Mouse (Mus musculus) stomach, postnatal 0 days (tissue): ENCODE measurements around the gene Iars2. TPM values are rescaled to one million over a fixed set of nuclear protein-coding genes. Genes with fewer than 3 reads are reported as not detected.
A peak's percentile ranks its signal among the peaks of the same experiment; 100 is the strongest.

ENCODE experiments used
- ATAC-seq: fragments of 200-750 bp; cut with Nextera tagmentation; 2 replicates; pipeline ENCODE4 v1.8.0; 2017; ENCODE audit not compliant: low FRiP score, low TSS enrichment
- DNase-seq: peaks from one replicate; pipeline ENCODE4 v3.0.0-alpha.2; 2016; ENCODE audit warnings: low spot score
- H3K27ac ChIP-seq: fragments of 300-500 bp; sonication (generic); replicated peaks from 2 replicates; pipeline ENCODE4 v1.5.1; 2014; ENCODE audit warnings: mild to moderate bottlenecking, control low read depth
- H3K27me3 ChIP-seq: fragments of 300-500 bp; sonication (generic); 2 replicates; pipeline ENCODE4 v1.6.1; 2014; ENCODE audit warnings: low read length; ENCODE audit not compliant: control insufficient read depth, insufficient read depth
- H3K36me3 ChIP-seq: fragments of 300-500 bp; sonication (generic); 2 replicates; pipeline ENCODE4 v1.6.1; 2014; ENCODE audit warnings: low read length, mixed read lengths; ENCODE audit not compliant: control insufficient read depth, insufficient read depth
- H3K4me1 ChIP-seq: fragments of 300-500 bp; sonication (generic); replicated peaks from 2 replicates; pipeline ENCODE4 v1.6.1; 2014; ENCODE audit warnings: antibody characterized with exemption; ENCODE audit not compliant: control insufficient read depth, insufficient read depth
- H3K4me2 ChIP-seq: fragments of 300-500 bp; sonication (generic); replicated peaks from 2 replicates; pipeline ENCODE4 v1.6.1; 2014; ENCODE audit warnings: low read depth, mild to moderate bottlenecking, control low read depth, moderate library complexity
- H3K4me3 ChIP-seq: fragments of 300-500 bp; sonication (generic); 2 replicates; pipeline ENCODE4 v1.5.1; 2014; ENCODE audit warnings: low read depth, low read length, control low read depth
- H3K9ac ChIP-seq: fragments of 300-500 bp; sonication (generic); 2 replicates; pipeline ENCODE4 v1.6.1; 2014; ENCODE audit warnings: mild to moderate bottlenecking, low read length, control low read depth, mixed read lengths
- H3K9me3 ChIP-seq: fragments of 300-500 bp; sonication (generic); 2 replicates; pipeline ENCODE4 v1.6.1; 2016; ENCODE audit warnings: low read length; ENCODE audit not compliant: control insufficient read depth
- CTCF ChIP-seq: IDR thresholded peaks from 2 replicates; pipeline ENCODE4 v1.5.1; 2016; ENCODE audit warnings: antibody characterized with exemption, low read depth, mild to moderate bottlenecking, moderate library complexity
- EP300 ChIP-seq: optimal IDR thresholded peaks from 2 replicates; pipeline ENCODE3; 2016; ENCODE audit warnings: antibody characterized with exemption
- WGBS: fragments of 180-500 bp; shearing (Covaris S2); extraction: QIAGEN DNeasy Blood & Tissue Kit; methylation state at CpG from one replicate; pipeline ENCODE4 v1.1.7; 2014; 5-methylcytosine and 5-hydroxymethylcytosine counted together
- microRNA counts: library from miRNA; unstranded; fragments of <30 nt; microRNA quantifications from one replicate; lab custom pipeline; 2015
- microRNA-seq: library from miRNA; unstranded; fragments of <30 nt; microRNA quantifications from one replicate; pipeline ENCODE4, GENCODE M21; 2016
- polyA plus RNA-seq: library from polyadenylated mRNA; unstranded; fragments of >200 nt; fragmentation: Nextera tagmentation; extraction: Ambion mirVana; gene quantifications from 2 replicates; pipeline ENCODE4 v1.2.1, GENCODE M21; 2015

The Iars2 gene
- polyA plus RNA-seq, 1 experiment from 2014 or later = 25.5 TPM

DNA sequence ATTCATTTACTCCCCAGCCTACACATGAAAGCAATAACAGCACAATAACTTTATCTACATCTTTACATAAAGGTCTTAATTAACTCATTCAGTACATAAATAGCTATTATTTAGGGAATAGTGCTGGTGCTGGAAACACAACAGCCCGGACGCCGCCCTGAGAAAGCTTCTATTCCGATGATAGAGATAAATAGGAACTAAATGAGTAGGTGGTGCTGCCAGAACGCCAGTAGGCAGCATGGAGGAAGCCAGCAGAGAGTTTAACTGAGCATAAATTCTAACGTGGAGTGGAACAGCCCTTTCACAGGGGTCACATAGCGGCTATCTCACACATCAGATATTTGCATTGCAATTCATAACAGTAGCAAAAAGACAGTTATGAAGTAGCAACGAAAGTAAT is 86.2 kb downstream of the Iars2 start:
- 85% methylated on average over 8 of the region's 8 CpGs for WGBS
- no peak for ATAC-seq
- TF ChIP-seq EP300 = no peak
- no peak for TF ChIP-seq CTCF
- Histone ChIP-seq H3K4me1 (no peaks in the 10 kb centered on the region), H3K27me3 (no peaks in the 10 kb centered on the region), H3K9ac (no peak overlapping the region), H3K4me3 (no peak overlapping the region), H3K36me3 (peaks cover 19% of the 10 kb centered on the region), H3K27ac (no peak overlapping the region), H3K9me3 (no peaks in the 10 kb centered on the region), H3K4me2 (no peak overlapping the region)
- DNase-seq = no peak

DNA sequence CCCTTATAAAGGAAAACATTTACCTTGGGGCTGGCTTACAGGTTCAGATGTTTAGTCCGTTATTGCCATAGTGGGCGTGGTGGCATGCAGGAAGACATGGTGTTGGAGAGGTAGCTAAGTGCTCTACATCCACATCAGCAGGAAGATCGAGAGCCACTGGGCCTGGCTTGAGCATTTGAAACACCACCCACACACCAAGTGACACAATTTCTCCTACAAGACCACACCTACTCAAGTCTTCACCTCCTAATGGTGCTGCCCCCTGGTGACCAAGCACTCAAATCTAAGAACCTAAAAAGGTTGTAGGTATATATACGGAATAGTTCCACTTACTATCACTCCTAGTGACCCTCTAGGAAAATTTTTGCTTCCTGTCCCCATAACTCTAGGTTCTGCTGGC is 92.7 kb downstream of the Iars2 start:
- H3K9ac ChIP-seq = no peak overlapping the region
- no peak overlapping the region for H3K4me3 ChIP-seq
- no peak overlapping the region for H3K4me2 ChIP-seq
- DNase-seq = peak; percentile 44
- no peaks in the 10 kb centered on the region for H3K9me3 ChIP-seq
- 0 out of 2 replicates have a peak, but pooled peaks have one; percentile 29 for ATAC-seq
- no peak for TF ChIP-seq EP300
- peak; percentile 57 for TF ChIP-seq CTCF
- peaks cover 16% of the 10 kb centered on the region for H3K36me3 ChIP-seq
- H3K27me3 ChIP-seq = no peaks in the 10 kb centered on the region
- 81% methylated on average over 4 of the region's 4 CpGs for WGBS
- no peaks in the 10 kb centered on the region for H3K4me1 ChIP-seq
- no peak overlapping the region for H3K27ac ChIP-seq

DNA sequence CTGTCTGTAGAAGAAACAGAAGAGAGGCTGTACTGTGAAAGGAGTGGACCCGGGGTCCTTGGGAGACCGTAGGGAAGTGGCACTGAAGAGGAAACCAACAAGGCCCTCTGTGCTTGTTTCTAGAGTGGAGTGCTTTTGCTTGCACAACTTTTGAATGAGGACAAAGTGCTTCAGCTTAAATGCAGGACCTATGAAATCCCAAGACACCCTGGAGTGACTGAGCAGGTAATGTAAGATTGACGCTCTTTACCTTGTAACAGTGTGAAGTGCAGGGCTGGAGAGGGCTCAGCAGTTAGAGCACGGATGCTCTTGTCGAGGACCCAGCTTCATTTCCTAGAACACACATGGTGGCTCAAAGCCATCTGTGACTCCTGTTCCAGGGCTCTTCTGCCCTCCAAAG is 93.4 kb downstream of the Iars2 start:
- TF ChIP-seq CTCF (no peak), EP300 (no peak)
- ATAC-seq = no peak
- no peak overlapping the region for H3K4me2 ChIP-seq
- H3K4me1 ChIP-seq = no peaks in the 10 kb centered on the region
- DNase-seq = no peak
- no peaks in the 10 kb centered on the region for H3K27me3 ChIP-seq
- H3K9me3 ChIP-seq = no peaks in the 10 kb centered on the region
- no peak overlapping the region for H3K27ac ChIP-seq
- 91% methylated on average over 5 of the region's 5 CpGs for WGBS
- no peak overlapping the region for H3K9ac ChIP-seq
- H3K4me3 ChIP-seq = no peak overlapping the region
- H3K36me3 ChIP-seq = peaks cover 16% of the 10 kb centered on the region

MicroRNAs within 50 kb of the gene (microRNA counts, 519-probe panel; counts per million panel counts)
- microRNA mmu-miR-194 (lab: Ali Mortazavi, UCI) = 6,495 counts per million, percentile 82 among the panel's probes with 10 or more counts
- microRNA mmu-miR-664 (lab: Ali Mortazavi, UCI) = not detected

Small RNA genes within 50 kb of the gene (microRNA-seq; reads per million reads assigned to microRNA genes)
- 639 reads per million, percentile 66 among the genes with 10 or more reads in this experiment for gene Mir194-1
- gene Mir215 = 5,951 reads per million, percentile 92 among the genes with 10 or more reads in this experiment
- 10.6 reads per million, percentile 17 among the genes with 10 or more reads in this experiment for gene Mir664

Other genes with a start within 250 kb of the Iars2 start
- gene Rab3gap2, start 125.3 kb downstream of the Iars2 start, polyA plus RNA-seq = 12.0 and 13.1 TPM in 2 replicates
- gene Bpnt1, start 2.8 kb upstream of the Iars2 start, polyA plus RNA-seq = 61.8 and 64.0 TPM in 2 replicates
- gene Eprs, start 33.6 kb upstream of the Iars2 start, polyA plus RNA-seq = 58.0 and 68.5 TPM in 2 replicates
- gene Slc30a10, start 125.5 kb upstream of the Iars2 start, polyA plus RNA-seq = 0.01 and 0.06 TPM in 2 replicates